In the genomic region with DNA sequence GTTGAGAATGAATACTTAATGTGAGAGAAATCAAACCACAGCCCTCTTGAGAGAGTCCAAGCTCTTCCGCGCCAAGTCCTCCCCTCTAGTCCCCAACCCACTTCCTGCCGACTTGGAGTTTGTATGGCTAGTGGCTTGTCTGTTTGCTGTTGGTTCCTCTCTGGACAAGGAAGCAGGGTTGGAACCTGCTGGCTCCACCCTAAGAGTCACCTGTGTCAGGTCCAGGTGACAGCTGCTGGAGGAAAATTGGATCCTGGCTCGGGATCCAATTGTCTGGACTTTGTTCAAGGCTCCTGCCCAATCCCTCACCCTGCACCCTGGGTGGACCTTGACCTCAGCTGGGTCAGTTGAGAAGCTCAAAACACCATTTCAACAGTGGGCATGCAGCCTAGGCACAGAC, we compare ENCODE assay signal across 8 mouse cellular contexts. TPM values are rescaled to one million over a fixed set of nuclear protein-coding genes. Genes with fewer than 3 reads are reported as not detected.
DNase-seq lines count a peak whose midpoint lies in the region; ATAC-seq and TF ChIP-seq lines count a peak whose summit lies in the region.

No protein-coding gene starts in this region.

- no peak for TF ChIP-seq CTCF in gastrocnemius, adult 2 months (IDR thresholded peaks at IDR 0.05)

- peaks cover 10% of the 10 kb centered on the region; the same call in 1 of the 2 replicates for H3K36me3 ChIP-seq in limb, embryonic 13.5 days

- peak overlapping the region; percentile 75 for H3K4me2 ChIP-seq in limb, embryonic 13.5 days (replicated peaks)

- H3K4me1 ChIP-seq in limb, embryonic 13.5 days = peaks cover 98% of the 10 kb centered on the region

- intact Hi-C loops in gastrocnemius, adult 2 months (cut with DNase I) = no loop called here
- intact Hi-C loops in left cerebral cortex, postnatal 4 days (cut with DNase I) = loop anchor here (10.0 kb wide), 1 partner anchor 78 kb away; no protein-coding TSS in a partner anchor

- H3K9ac ChIP-seq in limb, embryonic 13.5 days = no peak overlapping the region

- ATAC-seq in limb, embryonic 13.5 days (ENCODE audit: low FRiP score, low read depth) = no peak

- H3K27me3 ChIP-seq in limb, embryonic 13.5 days = no peaks in the 10 kb centered on the region

- H3K27ac ChIP-seq in gastrocnemius, adult 2 months = peak overlapping the region; percentile 58
- no peak overlapping the region for H3K27ac ChIP-seq in limb, embryonic 13.5 days

- no peaks in the 10 kb centered on the region for H3K9me3 ChIP-seq in limb, embryonic 13.5 days

- no peak overlapping the region for H3K4me3 ChIP-seq in gastrocnemius, adult 2 months
- H3K4me3 ChIP-seq in limb, embryonic 13.5 days = no peak overlapping the region

- 69% methylated on average over 4 of the region's 4 CpGs for WGBS in limb, embryonic 13.5 days

- DNase-seq in gastrocnemius, adult 2 months = no peak
- no peak for DNase-seq in gastrocnemius, postnatal 10 days
- peak; percentile 20 for DNase-seq in thymus, postnatal 4 days
- DNase-seq in thymus, postnatal 0 days (ENCODE audit: low spot score) = no peak
- no peak for DNase-seq in embryo, embryonic 9.5 days (ENCODE audit: extremely low spot score)
- DNase-seq in ovary, postnatal 14 days (ENCODE audit: low spot score) = no peak
- no peak for DNase-seq in left cerebral cortex, postnatal 4 days

RNA-seq across cellular contexts. Expression of a gene that starts 7.4 kb away (rescaled TPM):
- 10 to 100 TPM; 27.4 to 34.5 TPM for total RNA-seq in gastrocnemius, adult 2 months (2021)
- 10 to 100 TPM; 31.6 to 43.8 TPM for total RNA-seq in gastrocnemius, postnatal 10 days (2021)
- polyA plus RNA-seq in thymus, postnatal 0 days (2015; fragmentation: Nextera tagmentation; extraction: Ambion mirVana) = 19.9 and 26.4 TPM in 2 replicates
- polyA plus RNA-seq in limb, embryonic 13.5 days (2015; fragmentation: Nextera tagmentation; extraction: Ambion mirVana) = 66.7 and 68.6 TPM in 2 replicates
- total RNA-seq in left cerebral cortex, postnatal 4 days (2021) = 100 to 1,000 TPM; 149 to 152 TPM
